Mouse (Mus musculus): ENCODE results near the gene Rpusd3.

- no peak for TF ChIP-seq TCF3 (IDR thresholded peaks at IDR 0.05; ENCODE audit: insufficient read length, low read depth)
- no peak for TF ChIP-seq USF1 (IDR thresholded peaks at IDR 0.05; ENCODE audit: low read depth)
- no peak for TF ChIP-seq POLR2A (IDR thresholded peaks at IDR 0.05; ENCODE audit: insufficient read length, low read depth)
Measured at GRCm38 (mm10) chr6:113451839-113452238, 32.7 kb upstream of the Rpusd3 start.

Measured in myocyte (in vitro differentiated cells).